Mouse (Mus musculus) erythroblast, embryonic 14.5 days (primary cell): ENCODE results near the gene Mfrp.

Experiments
- GATA1 ChIP-seq: IDR thresholded peaks from 2 replicates; pipeline ENCODE4 v1.6.1; 2012; ENCODE audit warnings: low read length, inconsistent platforms, mixed read lengths
- TAL1 ChIP-seq: IDR thresholded peaks from 3 replicates; pipeline ENCODE4 v1.6.1; 2012; ENCODE audit warnings: low read length, inconsistent platforms, mixed read lengths

GRCm38 (mm10) chr9:44104881-44105280 lies 3.4 kb downstream of the Mfrp start:
- no peak for TF ChIP-seq GATA1
- TF ChIP-seq TAL1 = no peak
